In genomic region chr11:106785043-106785442, GRCm38 (mm10) we compare ENCODE assay signal across 13 mouse cellular contexts. TPM values are rescaled to one million over a fixed set of nuclear protein-coding genes. Genes with fewer than 3 reads are reported as not detected.
DNase-seq lines count a peak whose midpoint lies in the region; ATAC-seq and TF ChIP-seq lines count a peak whose summit lies in the region.
"Had no signal": no experiment of that assay in that cellular context is flagged by ENCODE, and none has a peak within 500 bp of the region (broad histone marks: within the 10 kb centered on the region; RNA-seq: fewer than 3 reads in every experiment).

No protein-coding gene starts in this region.

- TF ChIP-seq CTCF in lung, adult 2 months (IDR thresholded peaks at IDR 0.05; ENCODE audit: insufficient read depth, low read length) = no peak

- H3K9ac ChIP-seq in hindbrain, embryonic 12.5 days = no peak overlapping the region
- H3K9ac ChIP-seq in lung, embryonic 16.5 days (ENCODE audit: low read length) = no peak overlapping the region
- H3K9ac ChIP-seq in forebrain, embryonic 16.5 days (replicated peaks; ENCODE audit: low read depth, low read length) = no peak overlapping the region
- H3K9ac ChIP-seq in midbrain, embryonic 15.5 days = 0 out of 2 replicates have a peak overlapping the region, but pooled peaks have one; percentile 4

- H3K4me2 ChIP-seq in hindbrain, embryonic 12.5 days (replicated peaks) = no peak overlapping the region
- no peak overlapping the region for H3K4me2 ChIP-seq in lung, embryonic 16.5 days (ENCODE audit: low read depth, low read length)
- H3K4me2 ChIP-seq in forebrain, embryonic 16.5 days (ENCODE audit: low read length) = peak overlapping the region; percentile 9; the same call in 1 of the 2 replicates
- H3K4me2 ChIP-seq in midbrain, embryonic 15.5 days = peak overlapping the region; percentile 64

- DNase-seq in hindbrain, embryonic 10.5 days (ENCODE audit: low spot score) = no peak
- no peak for DNase-seq in lung, adult 2 months
- DNase-seq in adrenal gland, postnatal 4 days (ENCODE audit: low spot score in 2 of 2) = no peak
- DNase-seq in adrenal gland, postnatal 25 days = no peak
- DNase-seq: adrenal gland, postnatal 36 days; cerebellum, adult 9-11 months; kidney, postnatal 4 days; lung, postnatal 4 days; right cerebral cortex, postnatal 25 days had no signal

- peaks cover 23% of the 10 kb centered on the region for H3K4me1 ChIP-seq in hindbrain, embryonic 10.5 days (replicated peaks)
- H3K4me1 ChIP-seq in hindbrain, embryonic 12.5 days = peaks cover 18% of the 10 kb centered on the region
- H3K4me1 ChIP-seq in lung, embryonic 16.5 days (replicated peaks; ENCODE audit: control insufficient read depth, insufficient read depth, low read length) = peaks cover 7% of the 10 kb centered on the region
- peaks cover 10% of the 10 kb centered on the region for H3K4me1 ChIP-seq in lung, adult 2 months (ENCODE audit: control insufficient read depth, insufficient read depth, low read length)
- peaks cover 23% of the 10 kb centered on the region for H3K4me1 ChIP-seq in forebrain, embryonic 16.5 days (replicated peaks; ENCODE audit: control insufficient read depth, insufficient read depth, low read length)
- peaks cover 38% of the 10 kb centered on the region for H3K4me1 ChIP-seq in midbrain, embryonic 15.5 days

- 90% methylated on average over 1 of the region's 1 CpGs for WGBS in hindbrain, embryonic 10.5 days
- 76% methylated on average over 1 of the region's 1 CpGs for WGBS in hindbrain, embryonic 12.5 days
- 62% methylated on average over 1 of the region's 1 CpGs for WGBS in lung, embryonic 16.5 days
- 37% methylated on average over 1 of the region's 1 CpGs for WGBS in lung, adult 2 months
- 77% methylated on average over 1 of the region's 1 CpGs for WGBS in forebrain, embryonic 16.5 days
- WGBS in midbrain, embryonic 15.5 days = 80% methylated on average over 1 of the region's 1 CpGs

- no peak overlapping the region for H3K27ac ChIP-seq in hindbrain, embryonic 10.5 days
- H3K27ac ChIP-seq in hindbrain, embryonic 12.5 days = no peak overlapping the region
- no peak overlapping the region for H3K27ac ChIP-seq in lung, embryonic 16.5 days (ENCODE audit: low read length)
- no peak overlapping the region for H3K27ac ChIP-seq in forebrain, embryonic 16.5 days (ENCODE audit: low read length)
- no peak overlapping the region for H3K27ac ChIP-seq in midbrain, embryonic 15.5 days

- peak overlapping the region; percentile 97; the same call in 1 of the 2 replicates for H3K4me3 ChIP-seq in hindbrain, embryonic 10.5 days
- H3K4me3 ChIP-seq in hindbrain, embryonic 12.5 days = no peak overlapping the region
- H3K4me3 ChIP-seq in lung, embryonic 16.5 days (ENCODE audit: low read length) = peak overlapping the region; percentile 5; the same call in 1 of the 2 replicates
- no peak overlapping the region for H3K4me3 ChIP-seq in lung, adult 2 months (replicated peaks; ENCODE audit: extremely low read depth, low read depth, low read length)
- no peak overlapping the region for H3K4me3 ChIP-seq in forebrain, embryonic 16.5 days (replicated peaks; ENCODE audit: low read length)
- peak overlapping the region; percentile 76; the same call in 1 of the 2 replicates for H3K4me3 ChIP-seq in midbrain, embryonic 15.5 days

- TF ChIP-seq POLR2A in lung, adult 2 months (IDR thresholded peaks at IDR 0.05; ENCODE audit: borderline replicate concordance, extremely low read depth, low read depth, low read length) = no peak

- no peaks in the 10 kb centered on the region for H3K9me3 ChIP-seq in hindbrain, embryonic 10.5 days
- H3K9me3 ChIP-seq in hindbrain, embryonic 12.5 days (replicated peaks) = no peaks in the 10 kb centered on the region
- H3K9me3 ChIP-seq in lung, embryonic 16.5 days (ENCODE audit: control insufficient read depth, low read length) = no peaks in the 10 kb centered on the region
- H3K9me3 ChIP-seq in forebrain, embryonic 16.5 days (ENCODE audit: control insufficient read depth, low read length) = no peaks in the 10 kb centered on the region
- H3K9me3 ChIP-seq in midbrain, embryonic 15.5 days = no peaks in the 10 kb centered on the region

- peaks cover 76% of the 10 kb centered on the region for H3K36me3 ChIP-seq in hindbrain, embryonic 10.5 days
- peaks cover 58% of the 10 kb centered on the region for H3K36me3 ChIP-seq in hindbrain, embryonic 12.5 days
- peaks cover 44% of the 10 kb centered on the region for H3K36me3 ChIP-seq in lung, embryonic 16.5 days (ENCODE audit: control insufficient read depth, insufficient read depth, low read length)
- H3K36me3 ChIP-seq in forebrain, embryonic 16.5 days (ENCODE audit: control insufficient read depth, insufficient read depth) = peaks cover 36% of the 10 kb centered on the region
- peaks cover 38% of the 10 kb centered on the region for H3K36me3 ChIP-seq in midbrain, embryonic 15.5 days (replicated peaks)

- ATAC-seq in hindbrain, embryonic 12.5 days (ENCODE audit: low FRiP score) = no peak
- no peak for ATAC-seq in lung, embryonic 16.5 days (ENCODE audit: low read depth)
- ATAC-seq in forebrain, embryonic 16.5 days = no peak
- no peak for ATAC-seq in midbrain, embryonic 15.5 days (replicated peaks)

- H3K27me3 ChIP-seq in hindbrain, embryonic 10.5 days (ENCODE audit: insufficient read depth, poor library complexity, severe bottlenecking) = no peaks in the 10 kb centered on the region
- H3K27me3 ChIP-seq in hindbrain, embryonic 12.5 days = no peaks in the 10 kb centered on the region
- H3K27me3 ChIP-seq in lung, embryonic 16.5 days (ENCODE audit: control insufficient read depth, insufficient read depth, low read depth, low read length) = no peaks in the 10 kb centered on the region
- no peaks in the 10 kb centered on the region for H3K27me3 ChIP-seq in forebrain, embryonic 16.5 days (replicated peaks; ENCODE audit: control insufficient read depth, insufficient read depth, low read length)
- H3K27me3 ChIP-seq in midbrain, embryonic 15.5 days (replicated peaks) = no peaks in the 10 kb centered on the region

RNA-seq across cellular contexts. Expression of gene Ddx5, which starts 3.9 kb away (rescaled TPM):
- polyA plus RNA-seq in hindbrain, embryonic 10.5 days (2016; fragmentation: Nextera tagmentation; extraction: Ambion mirVana) = 285 and 301 TPM in 2 replicates
- 467 and 505 TPM in 2 replicates for polyA plus RNA-seq in hindbrain, embryonic 12.5 days (2016; fragmentation: Nextera tagmentation; extraction: Ambion mirVana)
- polyA plus RNA-seq in lung, embryonic 16.5 days (2015; fragmentation: Nextera tagmentation; extraction: Ambion mirVana) = 352 and 357 TPM in 2 replicates
- polyA plus RNA-seq in lung, adult 2 months (2012; rRNA removed) = 539 and 718 TPM in 2 replicates
- 520 and 566 TPM in 2 replicates for polyA plus RNA-seq in forebrain, embryonic 16.5 days (2015; fragmentation: Nextera tagmentation; extraction: Ambion mirVana)
- polyA plus RNA-seq in midbrain, embryonic 15.5 days (2015; fragmentation: Nextera tagmentation; extraction: Ambion mirVana) = 370 and 394 TPM in 2 replicates
- 100 to 1,000 TPM; 889 to 991 TPM for total RNA-seq in adrenal gland, postnatal 4 days (2021)
- total RNA-seq in adrenal gland, postnatal 25 days (2021) = 703 and 926 TPM in 2 replicates

RNA-seq across cellular contexts. Expression of gene Cep95, which starts 4.0 kb away (rescaled TPM):
- 14.8 and 20.2 TPM in 2 replicates for polyA plus RNA-seq in hindbrain, embryonic 10.5 days (2016; fragmentation: Nextera tagmentation; extraction: Ambion mirVana)
- polyA plus RNA-seq in hindbrain, embryonic 12.5 days (2016; fragmentation: Nextera tagmentation; extraction: Ambion mirVana) = 22.3 and 22.7 TPM in 2 replicates
- 21.8 and 22.6 TPM in 2 replicates for polyA plus RNA-seq in lung, embryonic 16.5 days (2015; fragmentation: Nextera tagmentation; extraction: Ambion mirVana)
- polyA plus RNA-seq in lung, adult 2 months (2012; rRNA removed) = 1.9 and 2.9 TPM in 2 replicates
- 22.5 and 25.9 TPM in 2 replicates for polyA plus RNA-seq in forebrain, embryonic 16.5 days (2015; fragmentation: Nextera tagmentation; extraction: Ambion mirVana)
- 17.0 and 17.3 TPM in 2 replicates for polyA plus RNA-seq in midbrain, embryonic 15.5 days (2015; fragmentation: Nextera tagmentation; extraction: Ambion mirVana)
- 10 to 100 TPM; 16.1 to 18.1 TPM for total RNA-seq in adrenal gland, postnatal 4 days (2021)
- total RNA-seq in adrenal gland, postnatal 25 days (2021) = 10.5 and 14.7 TPM in 2 replicates

RNA-seq across cellular contexts. Expression of gene Polg2, which starts 5.7 kb away (rescaled TPM):
- 8.1 and 10.1 TPM in 2 replicates for polyA plus RNA-seq in hindbrain, embryonic 10.5 days (2016; fragmentation: Nextera tagmentation; extraction: Ambion mirVana)
- 8.5 and 10.7 TPM in 2 replicates for polyA plus RNA-seq in hindbrain, embryonic 12.5 days (2016; fragmentation: Nextera tagmentation; extraction: Ambion mirVana)
- 9.0 and 9.9 TPM in 2 replicates for polyA plus RNA-seq in lung, embryonic 16.5 days (2015; fragmentation: Nextera tagmentation; extraction: Ambion mirVana)
- 4.8 and 6.3 TPM in 2 replicates for polyA plus RNA-seq in lung, adult 2 months (2012; rRNA removed)
- 8.8 and 8.9 TPM in 2 replicates for polyA plus RNA-seq in forebrain, embryonic 16.5 days (2015; fragmentation: Nextera tagmentation; extraction: Ambion mirVana)
- 9.6 and 10.4 TPM in 2 replicates for polyA plus RNA-seq in midbrain, embryonic 15.5 days (2015; fragmentation: Nextera tagmentation; extraction: Ambion mirVana)
- total RNA-seq in adrenal gland, postnatal 4 days (2021) = 10 to 100 TPM; 12.8 to 13.1 TPM
- 7.1 and 8.4 TPM in 2 replicates for total RNA-seq in adrenal gland, postnatal 25 days (2021)

RNA-seq across cellular contexts. Expression of gene Milr1, which starts 34.0 kb away (rescaled TPM):
- polyA plus RNA-seq in hindbrain, embryonic 10.5 days (2016; fragmentation: Nextera tagmentation; extraction: Ambion mirVana) = 0.93 and 1.6 TPM in 2 replicates
- polyA plus RNA-seq in hindbrain, embryonic 12.5 days (2016; fragmentation: Nextera tagmentation; extraction: Ambion mirVana) = 1.0 and 1.3 TPM in 2 replicates
- polyA plus RNA-seq in lung, embryonic 16.5 days (2015; fragmentation: Nextera tagmentation; extraction: Ambion mirVana) = 1.9 and 2.2 TPM in 2 replicates
- polyA plus RNA-seq in lung, adult 2 months (2012; rRNA removed) = 1.0 and 3.0 TPM in 2 replicates
- 0.35 and 0.72 TPM in 2 replicates for polyA plus RNA-seq in forebrain, embryonic 16.5 days (2015; fragmentation: Nextera tagmentation; extraction: Ambion mirVana)
- 0.79 and 0.88 TPM in 2 replicates for polyA plus RNA-seq in midbrain, embryonic 15.5 days (2015; fragmentation: Nextera tagmentation; extraction: Ambion mirVana)
- 1 to 10 TPM in 1 of 2 experiments, under 1 TPM in 1; 0.98 to 1.7 TPM for total RNA-seq in adrenal gland, postnatal 4 days (2021)
- 0.52 and 0.71 TPM in 2 replicates for total RNA-seq in adrenal gland, postnatal 25 days (2021)

RNA-seq across cellular contexts. Expression of gene Pecam1, which starts 34.6 kb away (rescaled TPM):
- polyA plus RNA-seq in hindbrain, embryonic 10.5 days (2016; fragmentation: Nextera tagmentation; extraction: Ambion mirVana) = 17.3 and 18.3 TPM in 2 replicates
- polyA plus RNA-seq in hindbrain, embryonic 12.5 days (2016; fragmentation: Nextera tagmentation; extraction: Ambion mirVana) = 21.5 and 22.3 TPM in 2 replicates
- polyA plus RNA-seq in lung, embryonic 16.5 days (2015; fragmentation: Nextera tagmentation; extraction: Ambion mirVana) = 140 and 151 TPM in 2 replicates
- polyA plus RNA-seq in lung, adult 2 months (2012; rRNA removed) = 225 and 283 TPM in 2 replicates
- polyA plus RNA-seq in forebrain, embryonic 16.5 days (2015; fragmentation: Nextera tagmentation; extraction: Ambion mirVana) = 14.7 and 18.3 TPM in 2 replicates
- 15.1 and 17.5 TPM in 2 replicates for polyA plus RNA-seq in midbrain, embryonic 15.5 days (2015; fragmentation: Nextera tagmentation; extraction: Ambion mirVana)
- 100 to 1,000 TPM; 110 to 113 TPM for total RNA-seq in adrenal gland, postnatal 4 days (2021)
- total RNA-seq in adrenal gland, postnatal 25 days (2021) = 76.1 and 90.7 TPM in 2 replicates

Comparison
In these comparisons a context has a peak if more than half of its experiments do, and no peak if none do; other contexts are left out.
1. H3K4me3 ChIP-seq: peak in hindbrain, embryonic 10.5 days (single experiment), lung, embryonic 16.5 days (single experiment) and midbrain, embryonic 15.5 days (single experiment); none in hindbrain, embryonic 12.5 days (single experiment), lung, adult 2 months (single experiment) and forebrain, embryonic 16.5 days (single experiment).
2. H3K4me2 ChIP-seq: peak in forebrain, embryonic 16.5 days (single experiment) and midbrain, embryonic 15.5 days (single experiment); none in hindbrain, embryonic 12.5 days (single experiment) and lung, embryonic 16.5 days (single experiment).